Mouse (Mus musculus): Measurements from ENCODE around the gene Pias3.

GRCm38 (mm10) chr3:96688854-96689253, 7.3 kb upstream of the Pias3 start:
- TF ChIP-seq GATA1 (IDR thresholded peaks at IDR 0.05; ENCODE audit: low read length), result no peak
- no peak for TF ChIP-seq TAL1 (IDR thresholded peaks at IDR 0.05; ENCODE audit: low read length)

All from erythroblast, embryonic 14.5 days (primary cell).